Mouse (Mus musculus): ENCODE results near the gene Ccdc190.

DNA sequence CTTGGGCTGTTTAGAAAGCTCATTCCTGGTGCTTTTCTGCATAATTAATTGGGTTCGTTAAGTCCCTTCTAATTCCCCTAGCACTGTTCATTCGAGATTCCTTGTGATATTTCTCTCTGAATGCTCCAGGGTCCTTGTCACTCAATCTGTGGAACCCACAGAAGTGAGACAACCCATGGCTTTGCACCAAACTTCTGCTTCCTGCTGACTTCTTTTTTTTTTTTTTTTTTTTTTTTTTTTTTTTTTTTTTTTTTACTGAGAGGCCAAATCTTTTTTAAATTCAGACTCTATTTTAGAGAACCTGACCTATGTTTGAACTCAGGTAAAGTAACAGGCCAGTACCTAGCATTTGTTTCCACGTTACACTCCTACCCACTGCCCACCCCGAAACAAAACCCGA lies 48.3 kb upstream of the Ccdc190 start:
- no peak for TF ChIP-seq POLR2A (IDR thresholded peaks at IDR 0.05; ENCODE audit: control insufficient read depth in 1 of 2, insufficient read depth in 1 of 2, low read depth in 1 of 2, low read length in 2 of 2, poor library complexity in 1 of 2)
- TF ChIP-seq TAL1 (IDR thresholded peaks at IDR 0.05; ENCODE audit: low read length) = no peak
- TF ChIP-seq USF1 (IDR thresholded peaks at IDR 0.05; ENCODE audit: low read depth, low read length) = no peak
- TF ChIP-seq HCFC1 (IDR thresholded peaks at IDR 0.05; ENCODE audit: low read depth, low read length) = no peak
- no peak for TF ChIP-seq RAD21 (IDR thresholded peaks at IDR 0.05; ENCODE audit: low read depth, low read length)
- TF ChIP-seq MAX (IDR thresholded peaks at IDR 0.05; ENCODE audit: low read length) = no peak
- no peak for TF ChIP-seq JUND (IDR thresholded peaks at IDR 0.05; ENCODE audit: low read depth, low read length)
- TF ChIP-seq CTCF (IDR thresholded peaks at IDR 0.05 in 2 of 3, conservative IDR thresholded peaks at IDR 0.05 in 1 of 3; ENCODE audit: control insufficient read depth in 1 of 3, insufficient read depth in 1 of 3, low read depth in 2 of 3, low read length in 3 of 3, poor library complexity in 1 of 3, severe bottlenecking in 1 of 3) = no peak
- TF ChIP-seq E2F4 (IDR thresholded peaks at IDR 0.05; ENCODE audit: borderline replicate concordance, low read depth, low read length) = no peak
- no peak for TF ChIP-seq RCOR1 (IDR thresholded peaks at IDR 0.05; ENCODE audit: low read depth, low read length)
- no peak for TF ChIP-seq POLR2AphosphoS2 (IDR thresholded peaks at IDR 0.05; ENCODE audit: low read length)
- TF ChIP-seq EP300 (IDR thresholded peaks at IDR 0.05; ENCODE audit: low read depth in 1 of 2, low read length in 2 of 2) = no peak
- no peak for TF ChIP-seq NRF1 (IDR thresholded peaks at IDR 0.05; ENCODE audit: insufficient read depth, low read depth, low read length, poor library complexity, severe bottlenecking)
- TF ChIP-seq ZMIZ1 (IDR thresholded peaks at IDR 0.05; ENCODE audit: low read depth, low read length) = no peak

All from MEL (cell line).